ENCODE assay signal across 1 mouse cellular context in genomic region chr6:38823164-38823563, GRCm38 (mm10).
TF ChIP-seq lines count a peak whose summit lies in the region.

No protein-coding gene starts in this region.

TF ChIP-seq in MEL, 35 proteins besides CTCF, POLR2A, EP300 and RAD21:
- TF ChIP-seq MEF2A (IDR thresholded peaks at IDR 0.05; ENCODE audit: extremely low read depth, insufficient replicate concordance, low read depth, low read length, poor library complexity, severe bottlenecking): no peak
- no peak for TF ChIP-seq CHD2 (IDR thresholded peaks at IDR 0.05; ENCODE audit: low read length)
- no peak for TF ChIP-seq KAT2A (conservative IDR thresholded peaks at IDR 0.05; ENCODE audit: low read depth, low read length)
- no peak for TF ChIP-seq TAL1 (IDR thresholded peaks at IDR 0.05; ENCODE audit: low read length)
- no peak for TF ChIP-seq SMC3 (IDR thresholded peaks at IDR 0.05; ENCODE audit: low read depth, low read length)
- TF ChIP-seq MYB (IDR thresholded peaks at IDR 0.05; ENCODE audit: low read depth, low read length): no peak
- TF ChIP-seq UBTF (IDR thresholded peaks at IDR 0.05; ENCODE audit: borderline replicate concordance, insufficient read depth, low read depth, low read length): no peak
- no peak for TF ChIP-seq TBP (IDR thresholded peaks at IDR 0.05; ENCODE audit: low read depth, low read length)
- no peak for TF ChIP-seq GABPA (IDR thresholded peaks at IDR 0.05; ENCODE audit: low read depth, low read length)
